Mouse (Mus musculus): Measurements from ENCODE around the gene Abr.

Gene Abr

DNA sequence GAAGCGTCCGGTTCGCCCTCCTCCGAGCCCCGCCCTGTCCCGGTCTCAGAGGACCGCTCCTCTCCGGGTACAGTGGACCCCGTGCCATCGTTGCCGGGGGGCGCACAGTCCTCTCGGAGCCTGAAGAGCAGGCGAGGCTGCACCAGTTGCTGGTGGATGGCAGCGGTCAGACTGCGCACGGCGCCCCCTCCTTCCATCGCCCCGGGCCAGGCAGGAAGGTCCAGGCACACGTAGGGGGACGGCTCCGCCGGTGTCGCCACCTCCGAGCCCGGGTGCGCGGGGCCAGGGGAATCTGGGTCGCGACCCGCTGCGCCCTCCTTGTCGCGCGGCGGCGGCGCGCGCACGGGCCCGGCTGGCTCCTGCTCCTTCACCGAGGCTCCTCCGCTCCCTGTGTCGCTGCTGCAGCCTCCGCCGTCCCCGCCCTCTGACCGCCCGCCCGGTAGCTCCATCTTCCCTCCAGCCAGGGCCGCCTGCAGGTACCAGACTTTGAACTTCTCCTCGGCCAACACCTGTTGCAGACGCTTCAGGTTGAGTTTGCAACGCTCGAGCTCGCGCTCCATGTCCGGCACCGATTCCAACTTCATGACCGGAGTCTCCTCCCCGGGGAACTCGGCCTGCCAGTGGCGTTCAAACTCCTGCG, 572 bp upstream of the Abr start:
- DNase-seq, result no peak

DNA sequence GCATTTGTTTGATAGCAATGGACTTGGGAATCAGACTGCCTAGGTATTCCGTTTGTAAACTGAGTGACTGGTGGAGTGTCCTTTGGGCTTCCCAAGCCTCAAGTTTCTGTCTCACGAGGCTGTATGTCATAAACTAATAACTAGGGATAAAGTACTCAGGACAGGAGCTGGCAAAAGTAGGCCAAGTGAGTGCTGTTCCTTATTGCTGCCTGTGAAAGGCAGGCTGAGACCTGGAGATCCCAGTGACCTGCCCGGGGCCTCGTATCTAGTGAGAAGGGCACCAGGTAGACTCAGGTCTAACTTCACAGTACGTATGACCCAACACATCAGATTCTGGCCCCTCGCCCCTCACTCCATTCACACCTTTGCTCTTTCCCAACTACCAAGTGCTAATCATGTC, 4.0 kb downstream of the Abr start:
- DNase-seq, result no peak

DNA sequence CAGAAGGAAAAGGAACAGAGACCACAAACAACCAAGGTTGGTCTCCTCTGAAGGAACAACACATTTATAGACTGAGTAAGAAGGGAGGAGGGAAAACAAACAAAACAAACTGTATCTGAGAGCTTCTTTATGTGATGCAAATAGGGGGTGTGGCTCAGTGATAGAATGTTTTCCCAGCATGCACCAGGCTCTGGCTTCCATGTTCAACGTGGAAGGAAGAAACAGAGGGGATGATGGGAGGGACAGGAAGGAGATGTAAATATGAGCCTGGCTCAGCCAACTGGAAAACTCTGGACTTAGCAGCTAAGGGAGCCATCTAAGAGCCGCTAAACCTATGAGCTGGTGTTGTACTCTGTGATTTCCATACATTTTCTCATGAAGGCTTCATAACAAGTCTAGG, 7.9 kb downstream of the Abr start:
- no peak for DNase-seq

DNA sequence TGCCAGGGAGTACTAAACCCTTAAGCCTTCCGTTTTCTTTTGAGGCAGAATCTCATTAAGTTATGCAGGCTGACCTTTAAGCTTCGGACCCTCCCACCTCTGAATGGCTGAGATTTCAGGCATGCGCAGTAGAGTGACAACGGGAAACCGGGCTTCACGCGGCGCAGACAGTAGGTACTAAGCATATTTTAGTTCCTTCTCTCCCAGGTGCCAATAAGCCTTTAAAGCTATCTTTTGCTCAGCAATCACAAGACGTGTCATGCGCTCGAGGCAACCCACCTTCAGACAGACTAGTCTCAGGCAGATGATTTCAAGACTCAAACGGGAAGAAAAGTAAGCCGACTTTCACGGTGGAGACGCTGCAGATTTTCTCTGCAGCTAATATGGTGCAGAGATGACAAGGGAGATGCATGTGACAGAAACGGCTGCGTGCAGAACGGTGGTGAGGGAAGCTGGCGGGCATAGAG, 9.4 kb downstream of the Abr start:
- DNase-seq, result peak; percentile 52

DNA sequence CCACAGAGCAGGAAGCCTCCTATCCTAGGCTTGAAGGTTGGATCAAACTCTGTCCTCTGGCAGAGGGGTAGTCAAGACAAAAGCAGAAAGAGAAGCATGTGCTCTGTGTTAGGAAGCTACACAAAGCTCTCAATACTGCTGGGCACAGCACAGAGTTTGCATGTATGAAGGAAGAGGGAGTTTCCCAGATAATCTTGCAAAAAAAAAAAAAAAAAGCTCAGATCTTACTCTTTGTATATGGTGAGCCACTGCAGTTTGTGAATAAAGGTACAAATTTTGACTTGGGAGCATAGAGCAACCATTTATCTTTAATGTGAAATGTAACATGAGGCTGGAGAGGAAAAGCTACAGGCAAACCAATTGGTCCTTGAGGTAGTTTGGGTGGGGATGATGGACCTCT, 11.2 kb downstream of the Abr start:
- no peak for DNase-seq

DNA sequence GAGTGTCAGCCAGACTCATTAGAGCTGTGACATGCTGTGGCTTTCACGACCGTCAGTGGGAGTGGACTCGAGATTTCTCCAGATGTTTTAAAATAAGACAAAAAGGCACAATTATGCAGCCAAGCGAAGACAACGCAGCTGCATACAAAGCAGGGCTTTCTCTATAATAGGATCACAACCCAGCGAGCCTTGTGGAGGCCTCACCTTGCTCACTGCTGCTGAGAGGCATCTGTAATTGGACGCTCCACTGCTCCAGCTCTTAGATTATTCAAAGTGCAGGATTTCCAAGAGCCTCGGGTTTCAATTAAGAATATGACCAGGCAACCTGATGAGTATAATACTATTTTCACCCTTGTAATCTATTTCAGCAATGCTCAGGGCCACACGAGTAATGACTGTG, 15.6 kb downstream of the Abr start:
- no peak for DNase-seq

DNA sequence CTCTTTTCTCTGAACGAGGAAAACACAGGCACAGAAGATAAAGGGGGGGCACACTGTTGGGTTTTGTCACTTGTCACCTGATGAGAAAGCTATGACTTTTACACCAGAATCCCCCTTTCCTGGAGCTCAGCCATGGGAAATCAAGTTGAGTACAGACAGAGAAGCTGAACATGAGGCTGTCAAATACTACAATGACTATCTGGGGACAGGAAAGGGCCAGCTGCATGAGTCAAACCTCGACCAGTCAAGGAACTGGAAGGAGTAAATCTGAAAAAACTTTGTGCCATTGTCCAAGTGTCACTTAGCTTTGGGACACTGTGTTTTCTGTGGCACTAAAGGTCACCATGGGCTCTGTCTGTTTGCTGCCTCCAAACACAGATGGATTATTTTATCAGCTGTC, 22.9 kb downstream of the Abr start:
- DNase-seq, result no peak

DNA sequence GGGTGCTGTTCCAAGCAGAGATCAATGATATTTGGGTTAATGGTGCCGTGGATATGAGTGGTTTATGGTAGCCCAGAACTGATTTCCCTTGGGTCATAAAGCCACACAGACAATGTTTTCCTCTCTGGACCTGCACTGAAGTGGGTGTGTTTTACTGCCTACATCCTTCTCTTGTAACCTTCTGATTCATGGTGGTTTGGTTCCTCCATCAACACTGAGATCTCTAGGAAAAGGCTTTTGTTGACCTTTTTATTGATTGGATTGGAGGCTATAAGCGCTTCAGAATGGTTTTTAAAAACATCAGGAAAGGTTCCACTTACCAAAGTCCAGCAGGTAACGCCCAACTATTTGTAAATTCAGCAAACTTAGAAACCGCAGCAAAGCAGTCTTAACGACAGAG, 23.4 kb downstream of the Abr start:
- DNase-seq, result no peak

DNA sequence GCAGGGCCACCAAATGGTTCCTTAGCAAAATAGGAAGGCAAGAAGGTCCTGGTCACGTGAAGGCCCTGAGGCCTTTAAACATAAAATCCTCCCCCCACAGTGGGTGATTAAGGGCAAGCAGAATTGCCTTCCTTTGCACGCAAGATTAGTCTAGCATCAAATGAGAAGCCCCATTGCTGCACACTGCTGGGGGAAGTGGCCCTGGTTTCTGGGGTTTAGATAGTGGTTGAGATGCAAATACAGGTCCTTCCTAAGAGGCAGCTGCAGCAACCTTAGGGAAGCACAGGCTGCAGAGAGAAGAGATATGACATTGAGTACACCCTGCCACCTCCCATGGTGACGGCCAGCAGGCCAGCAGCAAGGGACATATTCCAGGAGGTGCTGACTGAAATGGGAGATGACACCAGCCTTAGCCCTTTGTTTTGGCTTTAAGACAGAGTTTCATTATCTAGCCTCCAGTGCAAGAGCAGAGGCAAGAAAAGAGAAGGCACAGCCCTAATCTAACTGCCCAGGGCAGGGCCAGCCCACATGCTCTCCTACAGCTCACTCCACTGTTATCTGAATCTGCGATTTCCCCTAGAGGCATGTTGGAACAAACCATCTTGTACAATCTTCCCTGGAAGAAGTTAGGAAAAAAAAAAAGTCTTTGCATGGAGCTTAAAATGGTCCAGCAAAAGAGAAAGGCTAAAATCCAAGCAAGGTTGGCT, 28.3 kb downstream of the Abr start:
- DNase-seq, result no peak

DNA sequence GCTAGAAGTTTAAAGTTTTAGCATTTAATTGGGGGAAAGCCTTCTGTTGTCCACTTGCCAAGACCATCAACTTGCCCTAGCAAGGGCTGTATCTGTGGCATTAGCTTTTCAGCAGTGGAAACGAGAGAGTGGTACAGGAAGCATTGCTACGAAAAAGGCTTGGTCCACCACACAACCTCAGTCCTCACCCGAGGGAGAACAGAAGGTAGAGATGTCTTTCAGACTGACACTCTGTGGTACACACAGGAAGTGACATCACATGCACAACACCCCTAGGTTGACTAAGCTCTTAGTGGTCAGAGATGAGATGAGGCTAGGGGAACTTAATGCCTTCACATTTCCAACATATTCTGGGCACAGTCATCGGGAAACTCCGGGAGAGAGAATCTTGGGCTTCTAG, 32.4 kb downstream of the Abr start:
- DNase-seq, result no peak

DNA sequence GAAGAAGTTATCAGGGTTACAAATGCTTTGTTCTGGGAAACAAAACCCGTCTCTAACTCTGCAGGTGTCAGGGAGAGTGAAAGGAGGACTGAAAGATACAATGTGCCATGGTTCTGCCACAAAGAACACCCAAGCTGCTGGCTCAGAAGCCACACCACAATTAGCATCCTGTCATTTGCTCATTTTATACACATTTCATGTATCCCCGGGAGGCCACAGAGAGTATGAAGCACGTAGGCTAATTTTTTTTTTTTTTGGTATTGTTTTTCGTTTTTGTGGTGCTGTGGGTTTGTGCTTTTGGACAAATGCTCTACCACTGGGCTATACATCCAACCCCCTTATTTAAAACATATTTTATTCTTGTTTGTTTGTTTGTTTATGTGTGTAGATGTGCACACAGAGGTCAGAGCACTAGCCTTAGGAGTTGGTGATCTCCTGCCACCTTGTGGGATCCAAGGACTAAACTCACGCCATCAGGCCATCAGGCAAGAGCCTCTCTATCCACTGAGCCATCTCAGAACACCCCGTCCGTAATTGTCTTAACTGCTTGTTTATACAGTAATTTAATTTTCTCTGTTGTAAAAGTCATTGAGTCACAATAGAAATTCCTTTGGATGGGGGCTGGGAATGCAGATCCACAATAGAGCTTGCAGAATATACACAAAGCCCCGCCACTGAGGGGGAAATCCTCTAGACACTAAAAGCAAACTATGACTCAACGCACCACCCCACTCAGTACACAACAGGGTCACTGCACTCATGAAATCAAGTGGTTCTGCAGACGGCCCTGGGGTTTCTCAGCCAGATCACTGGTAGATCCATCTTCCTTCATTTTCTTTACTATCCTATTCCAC, 33.3 kb downstream of the Abr start:
- no peak for DNase-seq

DNA sequence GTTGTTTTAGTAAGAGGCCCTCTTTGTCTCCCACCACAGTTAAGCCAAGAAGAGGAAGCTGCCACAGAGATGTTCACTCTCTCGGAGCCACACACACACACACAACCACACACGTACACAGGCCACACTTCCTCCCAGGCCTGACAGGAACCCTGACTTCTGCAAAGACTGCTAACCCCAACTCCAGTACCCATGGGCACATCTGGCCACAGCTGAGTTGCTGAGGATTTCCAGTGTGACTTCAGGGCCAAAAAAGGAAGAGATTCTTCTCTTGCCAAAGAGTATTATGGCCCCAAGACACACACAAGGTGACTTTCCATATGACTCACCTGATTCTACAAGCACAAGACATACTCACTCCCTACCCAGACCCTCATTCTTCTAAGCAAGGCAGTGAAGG, 34.1 kb downstream of the Abr start:
- DNase-seq, result no peak

DNA sequence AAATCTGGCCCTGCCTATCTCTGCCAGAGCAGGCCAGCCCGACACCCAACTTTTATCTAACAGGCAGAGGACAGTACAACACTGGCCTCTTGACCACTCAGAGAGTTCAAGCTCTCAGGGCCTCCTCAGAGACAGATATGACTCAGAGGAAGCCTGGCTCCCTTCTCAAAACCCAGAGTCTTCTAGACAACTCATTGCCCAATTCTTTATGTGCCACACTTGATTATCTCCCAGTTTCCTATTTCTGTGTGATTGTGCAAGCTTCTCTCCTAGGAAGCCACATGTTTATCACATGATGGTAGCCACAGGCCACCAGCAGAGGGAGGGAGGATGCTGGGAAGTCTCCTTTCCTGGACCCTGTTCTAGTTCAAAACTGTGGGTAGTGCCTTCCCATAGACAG, 34.8 kb downstream of the Abr start:
- DNase-seq, result no peak

DNA sequence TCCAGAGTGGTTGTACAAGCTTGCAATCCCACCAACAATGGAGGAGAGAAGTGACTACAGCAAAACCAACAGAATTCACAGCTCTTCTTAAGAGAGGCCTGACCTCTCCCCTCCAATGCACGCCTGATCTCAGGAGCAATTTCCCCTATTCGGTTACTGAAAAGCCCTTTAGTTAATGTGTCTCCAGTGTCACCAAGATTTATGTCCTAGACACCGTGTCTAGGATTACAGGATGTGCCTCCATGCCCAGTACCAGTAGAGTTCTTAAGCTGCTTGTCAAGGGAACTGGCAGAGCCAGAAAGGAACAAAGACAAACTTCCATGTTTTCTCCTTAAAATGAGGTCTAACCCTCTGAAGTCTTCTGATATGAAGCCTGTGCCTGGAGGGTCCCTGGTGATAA, 36.0 kb downstream of the Abr start:
- no peak for DNase-seq

DNA sequence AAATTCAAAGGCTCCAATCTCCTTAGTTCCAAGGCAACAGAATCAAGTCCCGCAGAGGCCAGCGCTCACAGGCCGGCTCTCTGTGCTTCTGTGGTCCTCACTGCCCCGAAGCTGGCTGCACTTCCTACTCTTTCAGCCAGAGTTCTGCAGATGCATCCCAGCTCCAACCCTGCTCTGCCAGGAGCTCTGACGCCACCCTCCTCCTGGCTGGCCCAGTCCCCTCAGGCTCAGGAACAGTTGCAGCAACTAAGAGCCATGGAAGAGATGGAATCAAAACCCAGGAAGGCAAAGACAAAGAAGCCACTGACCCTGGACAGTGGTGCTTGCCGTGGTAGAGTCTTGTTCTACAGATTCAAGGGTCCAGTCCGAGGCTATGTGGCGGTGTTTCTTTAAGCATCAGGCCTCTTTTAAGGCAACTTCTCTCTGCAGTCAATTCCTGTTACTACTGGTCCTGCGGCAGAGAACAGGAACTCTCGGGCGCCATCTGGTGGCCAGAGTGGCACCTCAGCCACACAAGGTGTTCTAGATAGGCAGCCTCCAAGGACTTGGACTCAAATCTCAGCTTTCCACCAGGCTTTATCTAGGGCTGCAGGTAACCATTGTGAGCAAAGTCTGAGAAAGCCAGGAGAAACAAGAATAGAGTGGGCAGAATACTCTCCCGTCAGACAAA, 44.4 kb downstream of the Abr start:
- peak; percentile 83 for DNase-seq

DNA sequence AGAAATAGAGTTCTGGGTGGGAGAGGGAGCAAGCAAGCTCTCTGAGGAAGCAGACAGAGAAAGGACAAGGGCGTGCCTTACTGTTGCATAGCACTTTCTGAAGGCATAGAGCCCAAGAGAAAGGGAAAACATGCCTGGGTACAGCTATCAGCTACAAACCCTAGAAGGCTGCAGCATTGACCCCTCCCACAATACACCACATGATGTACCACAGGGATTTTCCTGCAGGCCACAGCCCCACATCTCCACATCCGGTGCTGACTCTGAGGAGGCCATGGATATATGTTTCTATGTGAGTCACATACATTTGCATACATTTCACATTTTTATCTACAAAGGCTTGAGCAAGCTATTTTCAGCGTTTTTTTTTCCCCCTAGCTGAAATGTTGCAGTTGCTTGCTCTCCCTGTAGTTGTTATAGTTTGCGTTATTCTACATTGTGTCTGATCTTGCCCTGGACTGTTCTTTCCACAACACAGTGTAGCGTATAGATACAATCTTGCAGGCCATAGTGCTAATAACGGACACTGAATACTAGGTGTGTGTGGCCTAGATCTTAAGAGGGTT, 49.2 kb downstream of the Abr start:
- DNase-seq, result no peak

DNA sequence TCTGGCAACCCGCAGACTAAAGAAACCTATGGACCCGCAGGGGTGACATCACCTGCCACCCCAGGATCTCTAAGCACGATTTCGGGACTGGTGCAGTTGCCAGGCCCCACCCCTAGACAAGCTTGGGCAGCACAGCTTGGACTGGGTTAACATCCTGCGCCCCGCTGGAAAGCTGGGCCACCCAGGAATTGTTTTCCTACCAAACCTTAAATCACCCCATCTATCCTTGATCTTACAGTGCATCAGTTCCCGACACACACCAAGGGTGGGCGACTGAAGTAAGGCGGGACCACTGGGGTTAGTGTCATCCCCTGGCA, 50.5 kb downstream of the Abr start:
- DNase-seq, result no peak

DNA sequence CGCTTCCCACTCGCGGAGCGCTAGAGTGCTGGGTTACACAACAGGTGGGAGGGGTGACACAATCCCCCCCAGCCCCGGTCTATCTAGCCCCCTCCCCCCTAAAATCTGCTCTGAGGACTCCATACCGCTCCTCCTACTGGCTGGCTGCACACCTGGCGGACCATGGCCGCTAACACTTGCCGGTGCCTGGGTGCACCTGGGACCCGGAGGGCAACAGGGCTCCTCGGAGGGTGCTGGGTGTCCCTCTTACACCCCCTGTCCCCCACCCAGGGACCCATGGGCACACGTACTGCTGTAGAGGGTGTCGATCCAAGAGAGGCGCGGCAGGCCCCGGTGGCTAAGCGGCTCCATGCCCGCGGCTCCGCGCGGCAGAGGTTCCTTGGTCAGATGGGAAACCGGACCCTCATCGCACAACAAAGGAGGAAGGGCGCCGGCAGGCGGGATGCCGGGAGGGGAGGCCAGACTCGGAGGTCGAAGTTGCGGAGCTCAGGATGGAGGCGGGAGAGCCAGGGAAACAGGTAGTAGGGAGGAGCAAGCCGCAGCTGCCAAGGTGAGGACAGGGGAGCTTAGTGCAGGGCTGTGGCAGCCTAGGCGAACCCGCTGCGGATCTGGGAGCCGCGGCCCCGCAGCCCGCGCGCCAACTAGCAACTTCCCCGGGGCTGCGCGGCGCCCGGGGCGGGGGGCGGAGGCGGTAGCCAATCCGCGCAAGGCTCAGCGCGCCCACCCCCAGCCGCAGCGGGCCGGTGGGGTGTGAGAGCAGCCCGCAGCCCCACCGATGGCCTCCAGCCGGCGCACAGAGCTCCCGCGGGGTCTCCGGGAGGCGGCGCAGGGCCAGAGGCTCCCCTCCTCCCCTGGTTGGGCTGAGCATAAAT, 51.1 kb downstream of the Abr start:
- peak; percentile 14 for DNase-seq

DNA sequence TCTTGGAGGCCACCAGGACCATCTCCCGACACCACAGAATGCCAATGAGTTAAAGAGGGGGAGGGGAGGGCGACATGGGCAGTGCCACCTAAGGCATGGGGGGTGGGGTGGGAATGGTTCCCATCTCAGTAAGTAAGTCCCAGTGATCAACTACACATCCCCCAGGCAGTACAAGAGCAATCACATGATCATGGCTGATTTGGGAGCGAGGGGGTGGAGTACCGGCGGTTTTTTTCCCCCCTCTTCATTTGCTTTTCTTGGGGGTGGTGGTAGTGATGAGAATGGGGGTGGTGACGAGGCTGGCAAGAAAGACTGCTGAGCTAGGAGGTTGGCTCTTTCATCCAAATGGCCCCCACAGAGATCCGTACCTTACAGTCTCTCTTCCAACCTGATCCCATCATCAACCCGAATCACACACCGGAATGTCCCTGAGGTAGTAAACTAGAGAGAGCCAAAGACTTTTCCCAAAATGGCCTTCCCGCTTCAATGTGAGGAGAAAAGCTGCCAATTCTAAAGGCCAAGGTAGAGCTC, 51.8 kb downstream of the Abr start:
- DNase-seq, result no peak

DNA sequence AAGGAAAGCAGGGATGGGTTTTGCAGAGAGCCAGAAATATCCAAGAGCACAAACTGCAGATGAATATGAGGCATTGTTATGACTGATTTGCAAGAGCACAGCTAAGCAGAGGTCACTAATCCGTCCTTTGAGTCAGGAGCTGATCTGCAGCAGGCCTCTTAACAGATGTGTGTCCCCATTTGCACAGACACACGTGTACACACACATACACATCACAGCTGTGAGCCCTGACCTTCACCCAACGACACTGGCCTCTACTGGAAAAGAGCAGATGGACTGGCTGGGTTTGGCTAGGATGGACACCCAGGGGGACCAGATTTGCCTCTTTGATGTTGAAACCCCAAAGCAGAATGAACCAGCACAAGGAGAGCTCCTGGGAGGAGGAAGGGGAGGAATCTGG, 52.7 kb downstream of the Abr start:
- no peak for DNase-seq

DNA sequence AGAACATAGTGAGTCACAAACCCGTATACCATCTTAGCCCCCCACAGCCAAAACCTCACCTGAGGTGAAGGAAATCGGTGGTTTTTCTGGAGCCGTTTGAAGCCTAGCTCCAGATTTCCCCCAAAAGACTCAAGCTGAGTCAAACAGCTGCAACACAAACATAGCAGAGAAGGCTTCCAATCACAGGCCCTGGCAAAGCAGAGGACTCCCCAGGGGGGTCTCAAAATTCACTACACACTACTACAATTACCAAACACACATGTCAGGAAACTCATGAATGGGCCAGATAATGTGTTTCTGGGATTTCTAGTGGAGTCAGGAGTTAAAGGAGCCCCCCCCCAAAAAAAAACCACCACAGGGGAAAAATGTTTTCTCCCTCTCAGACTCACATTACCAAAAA, 56.0 kb downstream of the Abr start:
- DNase-seq, result no peak

DNA sequence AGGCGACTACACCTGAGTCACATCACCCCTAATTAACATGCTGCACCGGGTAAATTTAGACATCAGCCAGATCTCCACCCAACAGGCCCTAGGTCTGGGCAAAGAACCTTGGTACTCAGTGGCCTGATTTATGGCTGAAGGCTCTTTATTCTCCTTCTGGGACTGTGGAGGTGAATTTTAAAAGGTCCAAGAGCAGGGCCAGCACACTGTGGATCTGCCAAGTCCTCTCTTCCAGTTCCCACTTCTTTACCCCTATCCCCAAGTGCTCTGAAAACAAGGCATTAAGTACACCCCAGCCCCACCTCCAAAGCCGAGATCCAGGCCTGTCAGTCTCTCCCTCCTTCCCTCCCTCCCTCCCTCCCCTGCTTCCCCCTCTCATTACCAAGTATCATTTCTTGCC, 59.5 kb downstream of the Abr start:
- DNase-seq, result no peak
